Mouse (Mus musculus): ENCODE data around the gene Mbd6.
A peak's percentile ranks its signal among the peaks of the same experiment; 100 is the strongest.

Mbd6 gene

DNA sequence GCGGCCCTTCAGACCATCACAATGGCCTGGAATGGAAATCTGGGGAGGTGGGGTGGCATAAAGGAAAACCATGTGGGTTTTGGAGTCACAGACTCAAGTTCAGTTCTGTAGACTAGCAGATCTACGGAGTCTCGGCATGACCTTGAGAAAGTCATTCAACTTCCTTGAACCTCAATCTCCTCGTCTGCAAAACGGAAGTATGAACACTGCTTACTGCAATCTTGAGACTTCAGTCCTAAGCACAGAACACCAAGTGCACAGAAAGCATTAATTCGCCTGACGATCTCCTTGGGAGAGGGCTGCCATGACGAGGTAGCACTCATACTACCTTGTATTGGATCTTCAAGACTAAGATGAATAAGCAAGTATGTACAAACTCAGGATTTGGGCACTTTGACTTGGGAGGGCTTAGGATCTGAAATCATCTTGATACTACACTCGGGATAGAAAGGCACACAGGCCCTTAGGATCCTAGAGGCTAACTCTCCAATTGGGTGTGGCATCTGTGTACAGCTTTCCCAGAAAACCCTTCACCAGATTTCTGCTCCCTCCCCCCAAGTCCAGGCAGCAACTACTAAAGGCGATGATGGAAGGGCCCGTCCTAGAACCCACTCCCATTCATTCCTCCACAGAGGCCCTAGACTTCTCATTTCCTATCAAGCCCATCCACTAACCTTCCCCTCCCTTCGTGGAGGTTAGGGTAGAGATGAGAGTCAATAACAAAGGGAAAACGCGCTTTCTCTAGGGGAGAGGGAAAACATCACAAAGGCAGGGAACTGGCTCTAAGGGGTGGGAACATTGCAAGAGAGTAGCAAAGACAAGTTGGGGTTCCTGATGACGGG, 26.9 kb downstream of the Mbd6 start:
- DNase-seq, result no peak

DNA sequence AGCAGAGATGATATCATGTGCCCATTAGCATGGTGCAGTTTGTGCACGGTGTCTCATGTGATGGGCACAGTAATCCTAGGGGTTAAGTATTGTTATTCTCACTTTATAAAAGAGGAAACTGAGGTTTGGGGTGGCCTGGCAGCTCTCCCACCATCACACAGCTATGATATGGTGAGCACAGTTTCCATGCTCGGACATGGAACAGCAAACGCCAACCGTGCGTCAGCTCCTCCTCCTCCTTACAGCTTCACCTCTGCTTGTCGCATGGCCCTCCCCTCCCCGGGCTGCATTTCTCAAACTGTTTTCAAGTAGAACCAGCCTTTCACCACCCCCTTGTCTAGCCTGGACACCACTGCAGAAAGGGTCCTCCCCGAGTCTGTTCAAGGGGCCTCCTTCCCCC, 30.3 kb downstream of the Mbd6 start:
- no peak for DNase-seq

- DNase-seq, result no peak
Observed at GRCm38 (mm10) chr10:127257790-127258189, 31.0 kb downstream of the Mbd6 start.

GRCm38 (mm10) chr10:127255625-127256345, 33.0 kb downstream of the Mbd6 start:
- DNase-seq, result peak; percentile 46

GRCm38 (mm10) chr10:127250810-127251209, 38.0 kb downstream of the Mbd6 start:
- no peak for DNase-seq

DNA sequence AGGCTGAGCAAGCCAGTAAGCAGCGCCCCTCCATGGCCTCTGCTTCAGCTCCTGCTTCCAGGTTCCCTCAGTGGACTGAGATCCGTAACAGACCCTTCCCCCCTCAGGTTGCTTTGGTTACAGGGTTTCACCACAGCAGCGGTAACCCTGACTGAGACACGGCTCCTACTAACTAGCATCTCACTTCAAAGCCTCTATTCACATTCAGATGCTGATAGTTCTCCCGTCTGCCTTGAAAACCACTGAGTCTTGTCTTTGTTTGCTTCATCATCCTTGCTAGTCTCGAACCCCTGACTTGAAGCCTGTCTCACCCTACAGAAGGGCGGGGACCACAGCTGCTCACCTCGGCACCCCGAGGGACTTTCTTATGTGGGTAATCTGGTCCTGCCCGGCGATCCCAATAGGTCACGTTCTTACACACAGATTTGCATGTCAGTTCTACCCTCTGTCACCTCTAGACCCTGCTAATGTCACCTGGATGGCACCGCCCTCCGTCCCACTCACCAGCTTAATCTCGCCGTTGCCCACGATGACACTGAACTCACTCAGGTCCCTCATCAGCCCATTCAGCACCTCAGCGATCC, 50.5 kb downstream of the Mbd6 start:
- no peak for DNase-seq

- DNase-seq, result no peak
Observed at GRCm38 (mm10) chr10:127236541-127236940, 52.3 kb downstream of the Mbd6 start.

- DNase-seq, result no peak
Observed at GRCm38 (mm10) chr10:127233141-127233540, 55.7 kb downstream of the Mbd6 start.
